Mouse (Mus musculus) midbrain, postnatal 0 days (tissue): ENCODE measurements at regions not wholly inside any gene's neighbourhood (a gene's known extent, or its start where the extent isn't known, plus 50 kb on each side); places are given as distances from the start of the nearest gene placed in this dataset.

ENCODE experiments used
- ATAC-seq: fragments of 200-750 bp; cut with Nextera tagmentation; 2 replicates; pipeline ENCODE4 v1.8.0; 2017; ENCODE audit warnings: moderate number of reproducible peaks, mild to moderate bottlenecking, moderate TSS enrichment, moderate library complexity; ENCODE audit not compliant: low FRiP score
- DNase-seq: peaks from one replicate; pipeline ENCODE4 v3.0.0-alpha.2; 2015; ENCODE audit warnings: low spot score
- H3K27ac ChIP-seq: fragments of 300-500 bp; sonication (generic); 2 replicates; pipeline ENCODE4 v1.5.1; 2014; ENCODE audit warnings: low read depth, mild to moderate bottlenecking, low read length, mixed read lengths
- H3K27me3 ChIP-seq: fragments of 300-500 bp; sonication (generic); 2 replicates; pipeline ENCODE4 v1.6.1; 2014; ENCODE audit warnings: low read length, control low read depth, mixed read lengths; ENCODE audit not compliant: insufficient read depth
- H3K36me3 ChIP-seq: fragments of 300-500 bp; sonication (generic); 2 replicates; pipeline ENCODE4 v1.6.1; 2014; ENCODE audit warnings: low read length, control low read depth, mixed read lengths; ENCODE audit not compliant: insufficient read depth
- H3K4me1 ChIP-seq: fragments of 300-500 bp; sonication (generic); 2 replicates; pipeline ENCODE4 v1.6.1; 2014; ENCODE audit warnings: mild to moderate bottlenecking, control low read depth, antibody characterized with exemption, low read length, mixed read lengths; ENCODE audit not compliant: insufficient read depth
- H3K4me2 ChIP-seq: fragments of 300-500 bp; sonication (generic); 2 replicates; pipeline ENCODE4 v1.6.1; 2014; ENCODE audit warnings: low read depth, mild to moderate bottlenecking, low read length, mixed read lengths; ENCODE audit not compliant: poor library complexity, severe bottlenecking
- H3K4me3 ChIP-seq: fragments of 300-500 bp; sonication (generic); 2 replicates; pipeline ENCODE4 v1.5.1; 2014; ENCODE audit warnings: low read depth, mild to moderate bottlenecking, low read length, moderate library complexity
- H3K9ac ChIP-seq: fragments of 300-500 bp; sonication (generic); replicated peaks from 2 replicates; pipeline ENCODE4 v1.6.1; 2014; ENCODE audit warnings: mild to moderate bottlenecking, low read length, moderate library complexity, mixed read lengths; ENCODE audit not compliant: poor library complexity, severe bottlenecking
- H3K9me3 ChIP-seq: fragments of 300-500 bp; sonication (generic); 2 replicates; pipeline ENCODE4 v1.6.1; 2016; ENCODE audit warnings: low read length, control low read depth
- CTCF ChIP-seq: IDR thresholded peaks from 2 replicates; pipeline ENCODE4 v1.5.1; 2016; ENCODE audit warnings: antibody characterized with exemption, mild to moderate bottlenecking
- WGBS: fragments of 180-500 bp; shearing (Covaris S2); extraction: QIAGEN DNeasy Blood & Tissue Kit; methylation state at CpG from one replicate; pipeline ENCODE4 v1.1.7; 2014; 5-methylcytosine and 5-hydroxymethylcytosine counted together

GRCm38 (mm10) chr9:61537316-61538189 lies 165.4 kb downstream of the Tle3 start:
- Histone ChIP-seq H3K36me3 (no peaks in the 10 kb centered on the region), H3K4me3 (no peak overlapping the region), H3K4me1 (no peaks in the 10 kb centered on the region), H3K27ac (no peak overlapping the region), H3K9ac (no peak overlapping the region), H3K4me2 (peak overlapping the region; percentile 24; the same call in 1 of the 2 replicates), H3K9me3 (no peaks in the 10 kb centered on the region), H3K27me3 (no peaks in the 10 kb centered on the region)
- no peak for DNase-seq
- TF ChIP-seq CTCF: no peak
- 18% methylated on average over 19 of the region's 22 CpGs for WGBS
- ATAC-seq: no peak

- Histone ChIP-seq H3K27me3 (no peaks in the 10 kb centered on the region), H3K4me1 (peaks cover 7% of the 10 kb centered on the region; the same call in 1 of the 2 replicates), H3K4me3 (no peak overlapping the region), H3K4me2 (no peak overlapping the region), H3K9ac (no peak overlapping the region), H3K36me3 (no peaks in the 10 kb centered on the region), H3K27ac (no peak overlapping the region), H3K9me3 (no peaks in the 10 kb centered on the region)
- no peak for ATAC-seq
- 90% methylated on average over 9 of the region's 9 CpGs for WGBS
- DNase-seq: no peak
- TF ChIP-seq CTCF: no peak
Measured at GRCm38 (mm10) chr9:61533237-61533636, 161.1 kb downstream of the Tle3 start.

- Histone ChIP-seq H3K4me2 (no peak overlapping the region), H3K27ac (no peak overlapping the region), H3K27me3 (no peaks in the 10 kb centered on the region), H3K4me3 (no peak overlapping the region), H3K9ac (no peak overlapping the region), H3K4me1 (peaks cover 7% of the 10 kb centered on the region; the same call in 1 of the 2 replicates), H3K36me3 (no peaks in the 10 kb centered on the region), H3K9me3 (no peaks in the 10 kb centered on the region)
- DNase-seq (peak; percentile 74), ATAC-seq (peak; percentile 85)
- no peak for TF ChIP-seq CTCF
- 15% methylated on average over 4 of the region's 4 CpGs for WGBS
Measured at GRCm38 (mm10) chr9:61530263-61531045, 158.3 kb downstream of the Tle3 start.

- ATAC-seq (no peak), DNase-seq (no peak)
- H3K9ac ChIP-seq: no peak overlapping the region
- no peak overlapping the region for H3K4me3 ChIP-seq
- H3K4me1 ChIP-seq: peaks cover 7% of the 10 kb centered on the region; the same call in 1 of the 2 replicates
- no peaks in the 10 kb centered on the region for H3K36me3 ChIP-seq
- H3K4me2 ChIP-seq: no peak overlapping the region
- no peak overlapping the region for H3K27ac ChIP-seq
- H3K27me3 ChIP-seq: no peaks in the 10 kb centered on the region
- no peaks in the 10 kb centered on the region for H3K9me3 ChIP-seq
- TF ChIP-seq CTCF: peak; percentile 33
- WGBS: 34% methylated on average over 12 of the region's 12 CpGs
Measured at GRCm38 (mm10) chr9:61528286-61528865, 156.2 kb downstream of the Tle3 start.

- Histone ChIP-seq H3K4me2 (no peak overlapping the region), H3K9ac (no peak overlapping the region), H3K27ac (no peak overlapping the region), H3K9me3 (no peaks in the 10 kb centered on the region; the same call in 1 of the 2 replicates), H3K36me3 (no peaks in the 10 kb centered on the region), H3K4me1 (peaks cover 7% of the 10 kb centered on the region; the same call in 1 of the 2 replicates), H3K27me3 (no peaks in the 10 kb centered on the region), H3K4me3 (no peak overlapping the region)
- ATAC-seq (no peak), DNase-seq (no peak)
- WGBS: 87% methylated on average over 5 of the region's 5 CpGs
- no peak for TF ChIP-seq CTCF
Measured at GRCm38 (mm10) chr9:61527491-61528056, 155.4 kb downstream of the Tle3 start.
